Mouse (Mus musculus): Measurements from ENCODE around the gene Eml5.

The Eml5 gene

DNA sequence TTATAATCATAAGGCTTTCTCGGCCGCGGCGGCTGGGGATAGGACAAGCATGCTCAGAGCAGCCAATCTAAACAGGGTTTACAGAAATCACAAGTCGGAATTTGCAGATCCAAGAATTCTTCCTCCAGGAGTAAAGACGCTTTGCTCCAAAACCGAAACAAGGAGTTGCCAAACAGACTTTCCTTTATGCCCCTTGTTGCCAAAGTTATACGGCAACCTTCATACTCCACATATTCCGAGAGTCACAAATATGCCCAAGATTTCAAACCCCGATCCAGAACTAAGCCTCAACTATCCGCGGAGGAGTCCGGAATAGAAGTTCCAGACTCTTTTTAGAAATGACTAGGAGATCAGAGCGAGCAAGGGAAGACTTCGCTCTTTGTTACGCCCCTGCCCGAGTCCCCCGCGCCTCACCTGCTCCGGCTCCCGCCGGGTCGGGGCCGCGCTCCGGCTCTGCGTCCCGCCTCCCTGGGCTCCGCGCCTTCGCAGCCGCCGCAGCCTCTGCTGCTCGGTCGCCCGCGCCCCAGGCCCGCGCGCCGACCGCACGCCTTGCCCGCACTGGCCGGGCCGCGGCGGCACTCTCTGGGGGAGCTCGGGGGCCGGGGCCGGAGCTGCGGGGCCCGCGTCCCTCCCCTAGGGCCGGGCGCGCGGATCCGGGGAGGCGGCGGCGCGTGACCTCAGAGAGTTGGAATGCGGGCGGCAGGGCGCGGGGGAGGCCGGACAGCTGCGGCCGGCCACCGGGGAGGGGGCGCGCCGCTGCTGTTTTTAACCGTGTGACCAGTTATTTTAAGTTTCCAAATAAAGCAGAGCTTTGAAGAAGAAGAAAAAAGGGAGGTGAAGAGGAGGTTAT is 164.1 kb downstream of the Eml5 start, which contains the start of gene Ptpn21:
Gene Ptpn21 (minus strand): TSS at position 455 of the 850 bp plus-strand sequence.
- DNase-seq (ENCODE audit: low spot score in 2 of 2) = no peak
